Mouse (Mus musculus) adrenal gland, postnatal 14 days (tissue): ENCODE data around the gene Wdr25. TPM values are rescaled to one million over a fixed set of nuclear protein-coding genes. Genes with fewer than 3 reads are reported as not detected.
A peak's percentile ranks its signal among the peaks of the same experiment; 100 is the strongest.

ENCODE experiments used
- DNase-seq: peaks from one replicate; pipeline ENCODE4 v3.0.0; 2021; ENCODE audit warnings: mixed read lengths
- total RNA-seq: library from RNA; stranded (reverse); gene quantifications from 2 replicates; pipeline ENCODE4 v1.2.3, GENCODE M21; 2021

The Wdr25 gene
- total RNA-seq, 1 experiment from 2014 or later: 4.9 TPM

- no peak for DNase-seq
Measured at GRCm38 (mm10) chr12:108894432-108894816, 993 bp downstream of the Wdr25 start.

DNA sequence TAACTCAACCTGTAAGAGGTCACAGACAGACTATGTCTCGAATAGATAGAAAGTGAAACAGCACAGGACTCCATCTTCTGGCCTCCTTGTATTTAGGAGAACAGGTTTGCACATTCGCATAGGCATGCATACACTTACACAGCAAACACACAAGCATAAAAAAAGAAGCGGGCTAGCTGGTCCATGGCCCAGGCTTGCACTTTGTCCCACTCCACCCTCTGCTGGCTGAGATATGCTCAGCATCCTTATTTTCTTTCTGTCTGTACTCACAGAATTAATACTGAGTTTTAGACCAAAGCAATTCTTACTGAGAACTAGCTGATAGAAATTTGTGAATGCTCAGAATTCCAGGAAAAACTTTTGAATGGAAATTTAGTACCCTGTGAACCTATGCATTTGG lies 2.6 kb downstream of the Wdr25 start:
- DNase-seq: peak; percentile 64

- no peak for DNase-seq
Measured at GRCm38 (mm10) chr12:108901346-108901745, 7.9 kb downstream of the Wdr25 start.

GRCm38 (mm10) chr12:108902940-108903339 lies 9.5 kb downstream of the Wdr25 start:
- DNase-seq: peak; percentile 74

GRCm38 (mm10) chr12:108903600-108904275 lies 10.3 kb downstream of the Wdr25 start:
- DNase-seq: peak; percentile 75

DNA sequence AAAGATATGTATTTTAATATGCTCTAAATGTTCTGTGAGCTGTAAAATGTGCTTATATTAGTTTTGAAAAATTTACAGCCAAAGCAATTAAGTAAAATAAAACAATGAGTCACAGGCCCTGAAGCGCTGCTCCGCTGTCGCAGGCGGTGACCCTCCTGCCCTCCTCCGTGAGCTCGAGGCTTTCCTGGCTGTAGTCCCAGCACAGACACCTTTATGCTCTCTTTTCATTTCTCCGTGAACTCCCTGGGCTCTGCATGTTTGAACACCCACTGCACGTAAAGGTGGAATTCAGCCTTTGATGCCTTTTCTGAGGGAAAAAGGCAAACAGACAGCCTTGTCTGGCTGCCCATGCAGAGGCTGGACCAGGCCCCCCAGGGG lies 10.8 kb downstream of the Wdr25 start:
- DNase-seq: peak; percentile 19

DNA sequence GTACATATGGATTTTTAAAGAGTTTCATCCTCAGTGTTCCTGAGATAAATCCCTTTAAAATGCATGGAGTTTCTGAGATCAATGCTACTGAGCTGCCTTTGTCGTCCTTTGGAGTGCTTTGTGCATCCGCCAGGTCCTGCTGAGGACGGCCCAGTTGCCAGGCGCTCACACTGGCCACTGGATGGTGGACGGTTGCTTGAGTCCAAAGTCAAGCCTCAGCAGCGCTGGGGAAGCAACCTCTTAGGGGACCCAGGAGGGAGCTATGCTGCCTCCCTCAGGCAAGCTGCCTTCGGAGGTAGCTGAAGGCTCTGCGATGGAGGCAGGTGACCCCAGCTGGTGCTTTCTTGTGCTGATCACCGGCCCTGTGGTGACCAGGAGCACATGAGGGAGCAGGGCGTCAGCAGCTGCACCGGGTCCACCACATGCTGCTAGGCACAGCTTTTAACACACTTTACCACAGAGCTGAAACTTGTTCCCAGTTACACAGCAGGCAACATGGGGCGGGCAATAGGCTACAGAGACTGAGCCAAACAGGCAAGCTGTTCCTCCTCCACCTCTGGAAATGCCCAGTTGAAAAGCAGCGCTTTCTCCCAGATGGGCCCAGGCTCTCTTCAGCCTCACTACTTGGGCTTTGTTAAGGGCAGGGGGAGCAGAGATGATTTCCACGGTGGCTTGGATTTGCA lies 12.3 kb downstream of the Wdr25 start:
- no peak for DNase-seq

GRCm38 (mm10) chr12:108906398-108906797 lies 13.0 kb downstream of the Wdr25 start:
- no peak for DNase-seq

DNA sequence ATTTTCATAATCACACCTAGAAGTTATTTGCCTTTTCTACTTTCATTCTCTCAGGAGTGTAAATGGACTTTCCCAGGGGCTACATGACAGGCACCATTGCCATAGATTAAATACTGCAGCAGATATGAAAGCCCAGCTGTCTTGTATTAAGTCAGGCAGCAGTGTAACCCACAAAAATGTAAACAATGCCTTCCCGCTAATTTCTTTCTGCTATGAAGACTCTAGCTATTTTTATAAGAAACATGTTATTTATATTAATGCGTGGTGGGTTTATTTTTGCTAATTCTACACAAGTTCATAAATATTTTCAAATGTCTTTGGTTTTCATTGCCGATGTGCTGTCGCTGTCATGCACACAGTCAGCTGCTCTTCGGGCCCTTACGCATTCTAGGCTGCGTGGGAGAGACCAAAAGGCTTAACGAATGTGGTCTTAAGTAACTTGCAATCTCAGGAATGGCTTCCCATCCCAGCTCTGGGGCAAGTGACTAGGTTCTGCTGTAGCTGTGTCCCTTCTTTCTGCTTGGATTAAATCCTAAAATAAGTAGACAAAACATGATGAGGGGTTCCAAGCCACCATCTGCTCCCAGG lies 16.5 kb downstream of the Wdr25 start:
- no peak for DNase-seq

- DNase-seq: no peak
Measured at GRCm38 (mm10) chr12:108912442-108912841, 19.0 kb downstream of the Wdr25 start.

- no peak for DNase-seq
Measured at GRCm38 (mm10) chr12:108914198-108914597, 20.8 kb downstream of the Wdr25 start.

GRCm38 (mm10) chr12:108914709-108915340 lies 21.4 kb downstream of the Wdr25 start:
- no peak for DNase-seq

- peak; percentile 45 for DNase-seq
Measured at GRCm38 (mm10) chr12:108915893-108916292, 22.5 kb downstream of the Wdr25 start.

GRCm38 (mm10) chr12:108916447-108917042 lies 23.1 kb downstream of the Wdr25 start:
- peak; percentile 47 for DNase-seq

DNA sequence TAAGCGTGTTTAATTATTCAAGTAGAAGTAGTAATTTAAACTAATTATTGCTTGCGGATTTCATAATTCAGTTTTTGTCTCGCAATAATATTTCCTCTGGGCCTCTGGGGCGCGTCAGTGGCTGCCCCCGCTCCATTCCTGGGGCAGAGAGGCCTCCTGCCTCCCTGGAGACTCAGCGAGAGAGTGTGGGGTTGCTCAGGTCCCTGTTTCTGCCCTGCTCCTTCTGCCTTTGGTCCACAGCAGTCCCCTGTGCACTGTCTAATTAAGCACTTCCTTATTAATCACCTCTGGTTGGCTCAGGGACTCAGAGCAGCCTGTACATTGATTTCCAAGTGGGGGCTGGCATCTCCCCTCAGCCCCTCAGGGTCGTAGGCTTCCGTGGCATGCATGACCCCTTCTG lies 24.1 kb downstream of the Wdr25 start:
- DNase-seq: no peak

GRCm38 (mm10) chr12:108918753-108919152 lies 25.3 kb downstream of the Wdr25 start:
- DNase-seq: no peak

- no peak for DNase-seq
Measured at GRCm38 (mm10) chr12:108926606-108927111, 33.2 kb downstream of the Wdr25 start.

- no peak for DNase-seq
Measured at GRCm38 (mm10) chr12:108928249-108928648, 34.8 kb downstream of the Wdr25 start.

- no peak for DNase-seq
Measured at GRCm38 (mm10) chr12:108929475-108929874, 36.0 kb downstream of the Wdr25 start.

DNA sequence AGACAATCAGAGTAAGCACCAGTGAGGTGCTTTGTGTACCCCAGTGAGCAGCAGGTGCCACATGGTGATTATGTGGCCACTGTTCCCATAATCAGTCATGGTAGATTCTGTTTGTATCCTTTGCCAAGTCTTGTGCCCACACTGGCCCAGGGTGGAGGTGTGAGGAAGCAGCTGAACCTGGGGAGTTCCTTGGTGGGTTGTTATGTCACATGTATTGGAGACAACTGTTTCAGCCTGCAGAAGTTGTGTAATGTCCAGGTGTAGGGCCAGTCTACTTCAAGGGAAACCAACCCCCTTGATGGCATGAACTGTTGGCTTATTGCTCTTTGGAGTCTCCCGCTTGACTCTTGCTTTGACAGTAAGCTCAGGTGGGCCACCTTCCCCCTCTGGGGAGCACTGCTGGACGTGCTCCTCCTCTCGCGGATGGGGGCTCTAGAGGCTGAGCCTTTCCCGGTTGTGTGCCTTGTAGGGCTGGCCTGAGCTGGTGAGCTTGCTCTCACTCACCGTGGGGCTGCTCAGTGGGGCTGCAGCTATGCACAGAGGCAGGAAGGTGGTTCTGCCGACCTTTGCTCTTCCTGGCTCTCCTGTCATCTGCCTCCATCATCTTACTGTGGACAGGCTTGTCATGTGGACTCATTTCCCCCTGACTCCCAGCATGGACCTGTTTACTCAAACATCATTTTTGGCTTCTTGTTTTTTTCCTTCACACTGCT lies 38.1 kb downstream of the Wdr25 start:
- DNase-seq: no peak

DNA sequence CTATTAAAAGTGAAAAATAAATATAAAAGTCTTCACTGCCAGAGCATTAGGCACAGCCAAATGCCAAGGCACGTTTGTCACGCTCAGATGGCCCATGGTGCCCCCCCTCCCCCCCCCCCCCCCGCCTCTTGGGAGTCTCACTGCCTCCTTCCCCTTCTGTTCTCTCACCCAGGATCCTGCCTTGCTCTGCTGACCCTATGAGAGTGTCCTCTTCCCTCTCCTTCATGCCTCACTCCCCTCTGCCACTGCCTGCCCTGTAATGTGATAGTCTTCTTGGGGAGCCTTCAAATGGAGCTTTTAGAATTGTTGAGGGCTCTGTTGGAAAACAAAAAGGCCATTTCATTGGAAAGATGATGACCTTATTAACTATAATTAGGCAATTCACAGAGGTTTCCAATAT lies 38.7 kb downstream of the Wdr25 start:
- DNase-seq: no peak

DNA sequence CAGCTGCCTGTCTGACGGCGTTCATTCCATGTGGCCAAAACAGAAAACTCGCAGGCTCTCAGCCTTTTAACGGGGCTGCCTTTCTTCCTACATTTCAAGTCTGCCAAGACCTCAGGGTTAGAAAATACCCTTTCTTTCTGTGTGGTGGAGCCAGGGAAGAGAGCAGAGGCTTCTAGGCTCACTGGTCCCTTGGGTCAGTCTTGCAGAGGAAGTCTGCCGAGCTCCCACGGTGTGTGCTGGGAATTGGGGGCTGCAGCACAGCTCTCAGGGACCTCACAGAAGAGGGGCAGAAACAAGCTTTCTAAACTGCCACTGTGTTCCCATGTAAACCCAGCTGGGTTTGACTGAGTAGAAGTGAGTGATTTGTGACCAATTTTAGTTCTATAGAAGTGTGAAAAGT lies 40.8 kb downstream of the Wdr25 start:
- no peak for DNase-seq
